Mouse (Mus musculus): Measurements from ENCODE around the gene Ccdc124. TPM values are rescaled to one million over a fixed set of nuclear protein-coding genes. Genes with fewer than 3 reads are reported as not detected.

The Ccdc124 gene
- polyA plus RNA-seq, 1 experiment from 2014 or later: 186 TPM

Small RNA genes within 50 kb of the gene (microRNA-seq; reads per million reads assigned to microRNA genes)
- 2.4 reads per million for gene Mir7067

Other genes with a start within 250 kb of the Ccdc124 start
- gene Gdf15, start 241.5 kb downstream of the Ccdc124 start, polyA plus RNA-seq (2016; fragmentation: Nextera tagmentation; extraction: Ambion mirVana): not detected in 2 replicates
- 40.5 and 49.3 TPM in 2 replicates for gene Pgpep1, start 213.5 kb downstream of the Ccdc124 start, polyA plus RNA-seq (2016; fragmentation: Nextera tagmentation; extraction: Ambion mirVana)
- gene Lsm4, start 200.7 kb downstream of the Ccdc124 start, polyA plus RNA-seq (2016; fragmentation: Nextera tagmentation; extraction: Ambion mirVana): 336 and 339 TPM in 2 replicates
- gene Jund, start 175.0 kb downstream of the Ccdc124 start, polyA plus RNA-seq (2016; fragmentation: Nextera tagmentation; extraction: Ambion mirVana): 49.6 and 50.9 TPM in 2 replicates
- gene Iqcn, start 170.5 kb downstream of the Ccdc124 start, polyA plus RNA-seq (2016; fragmentation: Nextera tagmentation; extraction: Ambion mirVana): 0.02 TPM in 1 of 2 replicates, not detected in the other
- not detected in 2 replicates for gene Gm3336, start 155.4 kb downstream of the Ccdc124 start, polyA plus RNA-seq (2016; fragmentation: Nextera tagmentation; extraction: Ambion mirVana)
- 0.38 and 0.68 TPM in 2 replicates for gene Pde4c, start 150.2 kb downstream of the Ccdc124 start, polyA plus RNA-seq (2016; fragmentation: Nextera tagmentation; extraction: Ambion mirVana)
- gene Rab3a, start 119.3 kb downstream of the Ccdc124 start, polyA plus RNA-seq (2016; fragmentation: Nextera tagmentation; extraction: Ambion mirVana): 10.5 and 12.2 TPM in 2 replicates
- 30.8 and 34.3 TPM in 2 replicates for gene Mpv17l2, start 113.0 kb downstream of the Ccdc124 start, polyA plus RNA-seq (2016; fragmentation: Nextera tagmentation; extraction: Ambion mirVana)
- gene Pik3r2, start 97.2 kb downstream of the Ccdc124 start, polyA plus RNA-seq (2016; fragmentation: Nextera tagmentation; extraction: Ambion mirVana): 67.1 and 69.2 TPM in 2 replicates
- 12.0 and 14.9 TPM in 2 replicates for gene Mast3, start 68.9 kb downstream of the Ccdc124 start, polyA plus RNA-seq (2016; fragmentation: Nextera tagmentation; extraction: Ambion mirVana)
- gene Il12rb1, start 65.5 kb downstream of the Ccdc124 start, polyA plus RNA-seq (2016; fragmentation: Nextera tagmentation; extraction: Ambion mirVana): 0.12 TPM in 1 of 2 replicates, not detected in the other
- gene Arrdc2, start 34.2 kb downstream of the Ccdc124 start, polyA plus RNA-seq (2016; fragmentation: Nextera tagmentation; extraction: Ambion mirVana): 4.8 and 5.7 TPM in 2 replicates
- 4.7 and 5.9 TPM in 2 replicates for gene Kcnn1, start 10.7 kb downstream of the Ccdc124 start, polyA plus RNA-seq (2016; fragmentation: Nextera tagmentation; extraction: Ambion mirVana)
- gene Slc5a5, start 18.8 kb upstream of the Ccdc124 start, polyA plus RNA-seq (2016; fragmentation: Nextera tagmentation; extraction: Ambion mirVana): 0.36 and 0.38 TPM in 2 replicates
- 3,478 and 3,689 TPM in 2 replicates for gene Rpl18a, start 23.5 kb upstream of the Ccdc124 start, polyA plus RNA-seq (2016; fragmentation: Nextera tagmentation; extraction: Ambion mirVana)
- 69.1 and 69.3 TPM in 2 replicates for gene Map1s, start 32.0 kb upstream of the Ccdc124 start, polyA plus RNA-seq (2016; fragmentation: Nextera tagmentation; extraction: Ambion mirVana)

All from forebrain, embryonic 10.5 days (tissue).